Mouse (Mus musculus) G1E (cell line): ENCODE measurements around the gene Zzef1. TPM values are rescaled to one million over a fixed set of nuclear protein-coding genes. Genes with fewer than 3 reads are reported as not detected.
A peak's percentile ranks its signal among the peaks of the same experiment; 100 is the strongest.

ENCODE experiments used
- ATAC-seq: 2 replicates; pipeline ENCODE4 v1.8.0; 2016; ENCODE audit warnings: mild to moderate bottlenecking; ENCODE audit not compliant: insufficient number of reproducible peaks, poor library complexity, low FRiP score, severe bottlenecking; ENCODE audit errors: extremely low read depth
- DNase-seq: peaks from one replicate; pipeline ENCODE4 v3.0.0; 2012; ENCODE audit warnings: low spot score
- H3K27me3 ChIP-seq: 2 replicates; pipeline ENCODE4 v1.6.1; 2012; ENCODE audit warnings: mild to moderate bottlenecking, low read length, inconsistent platforms; ENCODE audit not compliant: insufficient read depth
- H3K36me3 ChIP-seq: replicated peaks from 2 replicates; pipeline ENCODE3; 2012; ENCODE audit warnings: mild to moderate bottlenecking, inconsistent platforms
- H3K4me1 ChIP-seq: 2 replicates; pipeline ENCODE4 v1.6.1; 2012; ENCODE audit warnings: low read depth, low read length, inconsistent platforms, mixed read lengths; ENCODE audit not compliant: insufficient read depth
- H3K4me3 ChIP-seq: 2 replicates; pipeline ENCODE4 v1.5.1; 2012; ENCODE audit warnings: low read depth, mild to moderate bottlenecking, inconsistent platforms, low read length, moderate library complexity, mixed read lengths
- H3K9me3 ChIP-seq: replicated peaks from 2 replicates; pipeline ENCODE4 v1.6.1; 2012; ENCODE audit warnings: inconsistent platforms
- CTCF ChIP-seq: IDR thresholded peaks from 2 replicates; pipeline ENCODE4 v1.5.1; 2012; ENCODE audit warnings: low read depth, low read length, inconsistent platforms, mixed read lengths
- GATA1 ChIP-seq: IDR thresholded peaks from 2 replicates; pipeline ENCODE4 v1.6.1; 2012; ENCODE audit warnings: borderline replicate concordance, low read length, inconsistent platforms, mixed read lengths
- GATA2 ChIP-seq: IDR thresholded peaks from 2 replicates; pipeline ENCODE4 v1.6.1; 2012; ENCODE audit warnings: low read depth, low read length, inconsistent platforms, borderline replicate concordance
- POLR2AphosphoS5 ChIP-seq: IDR thresholded peaks from 2 replicates; pipeline ENCODE4 v1.6.1; 2012; ENCODE audit warnings: low read depth, low read length, inconsistent platforms; ENCODE audit not compliant: insufficient replicate concordance
- TAL1 ChIP-seq: conservative IDR thresholded peaks from 2 replicates; pipeline ENCODE4 v1.6.1; 2012; ENCODE audit warnings: low read depth, low read length, inconsistent platforms, mixed read lengths
- polyA plus RNA-seq: library from polyadenylated mRNA; stranded (reverse); fragments of >175 nt; gene quantifications from 2 replicates; pipeline ENCODE4 v1.2.3, GENCODE M21; 2012
- total RNA-seq, 2 experiments: library from RNA; stranded (forward) in 1 of 2; stranded (reverse) in 1 of 2; fragments of 200-1000 nt in 1 of 2; fragments of >200 nt in 1 of 2; fragmentation: Nextera tagmentation in 1 of 2; gene quantifications; 2 replicates each; pipeline ENCODE4 v1.2.3; 2014 to 2017

Zzef1 gene
- total and polyA plus RNA-seq, 3 experiments = 5.3 to 43.4 (median 33.2) TPM

DNA sequence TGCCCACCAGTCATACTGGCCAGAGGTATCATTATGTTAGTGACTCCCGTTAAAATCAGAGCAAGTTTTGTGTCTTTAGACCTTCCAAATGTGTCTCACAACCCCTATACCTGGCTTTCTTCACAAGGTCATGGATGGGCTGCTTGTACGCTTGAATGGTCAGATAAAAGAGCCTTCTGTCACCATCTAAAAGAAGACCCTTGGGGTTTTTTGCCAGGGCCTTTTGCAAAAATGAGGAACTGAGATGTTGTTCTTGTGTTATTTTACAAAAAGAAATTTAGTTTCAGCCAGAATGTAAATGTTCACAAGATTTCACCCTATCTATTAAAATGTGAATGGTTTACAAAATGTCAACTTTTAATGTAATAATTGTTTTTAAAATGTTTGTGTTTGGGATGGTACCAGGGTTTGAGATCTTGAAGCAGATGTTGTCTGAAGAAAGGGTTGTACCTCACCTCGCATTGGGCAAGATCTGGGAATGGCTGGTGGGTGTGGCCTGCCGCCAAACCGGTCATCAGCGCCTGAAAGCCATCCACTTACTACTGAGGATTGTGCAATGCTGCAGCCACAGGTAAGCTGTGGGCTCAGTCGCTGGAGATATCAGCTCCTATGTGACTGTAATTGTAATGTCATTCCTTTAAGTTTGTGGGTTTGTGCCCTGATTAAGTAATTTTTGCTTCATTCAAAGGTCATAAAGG lies 121.4 kb downstream of the Zzef1 start:
- peaks cover 93% of the 10 kb centered on the region for H3K36me3 ChIP-seq
- ATAC-seq = no peak
- TF ChIP-seq POLR2AphosphoS5 (no peak), GATA2 (no peak), CTCF (no peak), GATA1 (no peak), TAL1 (no peak)
- DNase-seq = no peak
- H3K4me1 ChIP-seq = no peaks in the 10 kb centered on the region
- no peaks in the 10 kb centered on the region for H3K27me3 ChIP-seq
- H3K9me3 ChIP-seq = no peaks in the 10 kb centered on the region
- no peak overlapping the region for H3K4me3 ChIP-seq

- Histone ChIP-seq H3K9me3 (no peaks in the 10 kb centered on the region), H3K4me3 (no peak overlapping the region), H3K27me3 (no peaks in the 10 kb centered on the region), H3K36me3 (peaks cover 82% of the 10 kb centered on the region), H3K4me1 (peaks cover 29% of the 10 kb centered on the region)
- TF ChIP-seq POLR2AphosphoS5 (no peak), GATA1 (no peak), CTCF (no peak), GATA2 (no peak), TAL1 (no peak)
- ATAC-seq = no peak
- no peak for DNase-seq
Observed at GRCm38 (mm10) chr11:72923116-72923515, 127.1 kb downstream of the Zzef1 start.

DNA sequence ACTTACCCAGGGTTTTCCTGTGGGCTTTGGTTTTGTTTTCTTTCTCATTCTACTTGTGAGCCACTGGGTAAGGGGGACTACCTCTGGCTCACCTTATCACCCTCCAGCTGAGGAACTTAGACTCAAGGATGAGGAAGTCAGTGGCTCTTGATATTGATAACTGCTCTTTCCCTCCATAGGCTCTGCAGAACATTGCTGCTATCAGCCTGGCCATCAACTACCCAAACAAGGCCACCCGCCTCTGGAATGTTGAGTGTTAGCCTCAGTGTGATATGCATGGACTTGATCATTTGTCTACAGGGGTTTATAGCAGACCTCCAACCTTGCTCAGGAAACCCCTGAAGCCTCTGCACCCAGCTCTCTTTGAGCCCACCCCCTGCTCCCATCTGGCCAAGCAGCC lies 128.4 kb downstream of the Zzef1 start:
- Histone ChIP-seq H3K36me3 (peaks cover 75% of the 10 kb centered on the region), H3K27me3 (no peaks in the 10 kb centered on the region), H3K9me3 (no peaks in the 10 kb centered on the region), H3K4me1 (peaks cover 29% of the 10 kb centered on the region), H3K4me3 (no peak overlapping the region)
- ATAC-seq (peak; percentile 55), DNase-seq (no peak)
- TF ChIP-seq GATA1 (no peak), TAL1 (no peak), POLR2AphosphoS5 (no peak), CTCF (no peak), GATA2 (no peak)

- H3K4me1 ChIP-seq = peaks cover 29% of the 10 kb centered on the region
- DNase-seq = no peak
- TF ChIP-seq GATA2 (no peak), TAL1 (no peak), POLR2AphosphoS5 (no peak), GATA1 (no peak), CTCF (no peak)
- no peaks in the 10 kb centered on the region for H3K9me3 ChIP-seq
- peaks cover 70% of the 10 kb centered on the region for H3K36me3 ChIP-seq
- ATAC-seq = no peak
- H3K4me3 ChIP-seq = no peak overlapping the region
- no peaks in the 10 kb centered on the region for H3K27me3 ChIP-seq
Observed at GRCm38 (mm10) chr11:72925067-72925466, 129.0 kb downstream of the Zzef1 start.

DNA sequence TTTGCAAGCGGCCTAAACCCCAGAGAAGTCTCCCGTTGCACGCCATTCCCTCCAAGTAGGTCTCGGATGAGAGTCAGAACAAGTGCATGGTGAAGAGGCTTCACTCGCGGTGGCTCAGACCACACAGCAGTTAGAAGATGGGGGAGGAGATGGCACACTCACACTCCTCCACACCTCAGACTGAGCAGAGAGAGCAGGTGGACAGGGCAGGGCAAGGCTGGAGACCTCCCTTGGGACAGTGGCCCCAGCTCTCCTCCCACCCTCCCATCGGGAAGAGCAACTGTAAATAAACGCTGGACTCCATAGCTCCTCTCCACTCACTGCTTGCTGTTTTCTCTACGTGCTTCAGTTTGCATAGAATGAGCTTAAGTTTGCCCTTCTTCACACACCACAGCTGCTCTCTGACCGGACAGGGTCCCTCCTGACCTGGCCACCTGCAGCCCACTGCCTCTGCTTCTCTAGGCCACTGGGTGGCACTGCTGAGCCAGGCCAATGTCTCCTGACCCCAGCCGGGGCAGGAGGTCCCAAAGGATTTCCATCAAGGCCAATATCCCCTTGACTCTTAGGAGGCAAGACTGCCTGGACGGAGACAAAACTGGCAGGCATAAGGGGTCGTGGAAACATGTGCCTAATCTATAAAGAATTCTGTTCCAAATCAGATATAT lies 130.3 kb downstream of the Zzef1 start:
- TF ChIP-seq CTCF = peak; percentile 93
- TF ChIP-seq GATA2 = no peak
- H3K9me3 ChIP-seq = no peaks in the 10 kb centered on the region
- H3K4me3 ChIP-seq = no peak overlapping the region
- no peaks in the 10 kb centered on the region for H3K27me3 ChIP-seq
- peaks cover 29% of the 10 kb centered on the region for H3K4me1 ChIP-seq
- DNase-seq (peak; percentile 38), ATAC-seq (no peak; the same call in 1 of the 2 replicates)
- peaks cover 59% of the 10 kb centered on the region for H3K36me3 ChIP-seq

DNA sequence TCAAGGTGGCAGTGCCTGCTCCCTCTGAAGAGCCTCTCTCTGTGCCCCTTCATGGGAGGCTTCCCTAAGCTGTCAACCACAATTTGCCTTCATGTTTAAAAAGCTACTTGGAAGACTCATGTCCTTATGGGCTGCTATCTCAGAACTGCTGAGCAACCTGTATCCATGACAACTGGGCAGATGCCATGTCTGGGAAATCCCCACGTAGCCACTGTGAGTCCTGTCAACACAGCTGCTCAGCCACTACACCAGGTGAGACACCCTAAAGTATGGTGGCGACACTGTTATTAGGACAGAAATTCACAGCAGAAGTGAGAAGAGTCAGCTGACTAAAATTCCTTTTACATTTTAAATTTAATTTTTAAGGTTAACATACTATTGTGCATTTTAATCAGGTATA lies 132.5 kb downstream of the Zzef1 start:
- TF ChIP-seq GATA1 (no peak), TAL1 (no peak), GATA2 (no peak), POLR2AphosphoS5 (no peak), CTCF (no peak)
- Histone ChIP-seq H3K36me3 (peaks cover 41% of the 10 kb centered on the region), H3K4me3 (no peak overlapping the region), H3K9me3 (no peaks in the 10 kb centered on the region), H3K27me3 (peaks cover 2% of the 10 kb centered on the region; the same call in 1 of the 2 replicates), H3K4me1 (peaks cover 25% of the 10 kb centered on the region)
- ATAC-seq (no peak), DNase-seq (no peak)
